Mouse (Mus musculus): ENCODE measurements around the gene Ndufa13.

DNA sequence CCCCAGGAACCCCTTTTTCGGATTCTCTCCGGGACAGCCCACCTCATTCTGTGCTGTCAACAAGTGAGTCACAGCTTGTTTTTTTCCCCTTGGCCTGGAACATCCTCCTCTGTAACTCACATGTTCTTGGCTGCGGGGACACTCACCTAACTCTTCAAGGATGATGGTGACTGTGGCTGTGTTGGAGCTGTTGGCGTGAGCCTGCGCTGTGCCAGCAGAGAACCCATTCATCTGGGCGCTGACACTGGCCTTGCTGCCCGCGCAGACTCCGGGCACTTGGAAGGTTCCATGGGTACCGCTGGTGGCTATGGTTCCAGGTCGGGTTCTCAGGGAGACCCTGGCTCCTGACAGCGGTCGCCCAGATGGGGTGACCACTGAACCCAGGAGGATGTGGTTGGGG lies 18.2 kb downstream of the Ndufa13 start:
- TF ChIP-seq CTCF (IDR thresholded peaks at IDR 0.05; ENCODE audit: extremely low read depth, insufficient read depth, low read length): no peak
- TF ChIP-seq POLR2A (IDR thresholded peaks at IDR 0.05; ENCODE audit: extremely low read depth, insufficient read depth, low read length): no peak
